11 mouse cellular contexts compared by ENCODE assay signal in genomic region chr13:106894284-106894683, GRCm38 (mm10). TPM values are rescaled to one million over a fixed set of nuclear protein-coding genes. Genes with fewer than 3 reads are reported as not detected.
DNase-seq lines count a peak whose midpoint lies in the region; ATAC-seq and TF ChIP-seq lines count a peak whose summit lies in the region.
"Had no signal": no experiment of that assay in that cellular context is flagged by ENCODE, and none has a peak within 500 bp of the region (broad histone marks: within the 10 kb centered on the region; RNA-seq: fewer than 3 reads in every experiment).

No protein-coding gene starts in this region.

- H3K27ac ChIP-seq in liver, embryonic 14.5 days: peak overlapping the region; percentile 50

- H3K27me3 ChIP-seq in liver, embryonic 14.5 days (ENCODE audit: control insufficient read depth, insufficient read depth, low read length): no peaks in the 10 kb centered on the region

- DNase-seq in kidney, postnatal 4 days: peak; percentile 17 to 35
- no peak for DNase-seq in kidney, adult 11 months
- DNase-seq in NIH3T3 (ENCODE audit: low read depth): peak; percentile 33
- no peak for DNase-seq in liver, embryonic 14.5 days (ENCODE audit: low read depth in 3 of 3, low spot score in 3 of 3)
- DNase-seq in urinary bladder, postnatal 4 days (ENCODE audit: low spot score in 2 of 2): no peak
- no peak for DNase-seq in neural tube, embryonic 10.5 days (ENCODE audit: extremely low spot score, low spot score)
- DNase-seq in c-Kit-positive CD71-positive TER-119-positive erythroid progenitor cells, embryonic 14.5 days (ENCODE audit: low spot score): no peak
- DNase-seq: cerebellum, adult 11-12 months; gastrocnemius, postnatal 14 days; layer of hippocampus, postnatal 36 days had no signal

- H3K4me3 ChIP-seq in liver, embryonic 14.5 days (ENCODE audit: insufficient read depth in 1 of 2, low read depth in 2 of 2, low read length in 2 of 2): no peak overlapping the region

- peaks cover 29 to 30% of the 10 kb centered on the region in 2 experiments for H3K4me1 ChIP-seq in liver, embryonic 14.5 days (replicated peaks; ENCODE audit: control insufficient read depth in 2 of 2, insufficient read depth in 2 of 2, low read length in 1 of 2)

- peak; percentile 45 for ATAC-seq in CD4-positive, CD25-positive, alpha-beta regulatory T cell, adult 4 months
- ATAC-seq in liver, embryonic 14.5 days (ENCODE audit: insufficient read depth): no peak

- H3K36me3 ChIP-seq in liver, embryonic 14.5 days (replicated peaks; ENCODE audit: control insufficient read depth, insufficient read depth, low read depth): peaks cover 5% of the 10 kb centered on the region

- TF ChIP-seq CTCF in liver, embryonic 14.5 days (IDR thresholded peaks at IDR 0.05; ENCODE audit: low read depth): peak; percentile 82

- H3K4me2 ChIP-seq in liver, embryonic 14.5 days (ENCODE audit: low read depth): no peak overlapping the region

- H3K9me3 ChIP-seq in liver, embryonic 14.5 days (ENCODE audit: control insufficient read depth, low read length): no peaks in the 10 kb centered on the region

- TF ChIP-seq EP300 in liver, embryonic 14.5 days (IDR thresholded peaks at IDR 0.05; ENCODE audit: low read depth): no peak

- H3K9ac ChIP-seq in liver, embryonic 14.5 days (replicated peaks): no peak overlapping the region

- WGBS in liver, embryonic 14.5 days (ENCODE audit: insufficient replicate concordance): 91% methylated on average over 2 of the region's 2 CpGs

RNA-seq across cellular contexts. Expression of gene Ipo11, which starts 42.5 kb away (rescaled TPM):
- polyA plus RNA-seq in CD4-positive, CD25-positive, alpha-beta regulatory T cell, adult 4 months (2017; shearing (Covaris generic)): 10 to 100 TPM; 24.3 to 29.5 TPM
- 12.2 and 15.3 TPM in 2 replicates for polyA plus RNA-seq in liver, embryonic 14.5 days (2012; rRNA removed)
- polyA plus RNA-seq in liver, embryonic 14.5 days (2014; fragmentation: Nextera tagmentation; extraction: Ambion mirVana): 35.2 and 36.8 TPM in 2 replicates

RNA-seq across cellular contexts. Expression of gene Dimt1, which starts 52.6 kb away (rescaled TPM):
- polyA plus RNA-seq in CD4-positive, CD25-positive, alpha-beta regulatory T cell, adult 4 months (2017; shearing (Covaris generic)): 10 to 100 TPM; 27.8 to 30.3 TPM
- polyA plus RNA-seq in liver, embryonic 14.5 days (2012; rRNA removed): 7.6 and 9.2 TPM in 2 replicates
- polyA plus RNA-seq in liver, embryonic 14.5 days (2014; fragmentation: Nextera tagmentation; extraction: Ambion mirVana): 18.6 and 19.5 TPM in 2 replicates

Comparison
In these comparisons a context has a peak if more than half of its experiments do, and no peak if none do; other contexts are left out.
1. DNase-seq: peak in kidney, postnatal 4 days (2 of 2) and NIH3T3 (single experiment); none in kidney, adult 11 months (single experiment), liver, embryonic 14.5 days (0 of 3), urinary bladder, postnatal 4 days (0 of 2), neural tube, embryonic 10.5 days (single experiment) and c-Kit-positive CD71-positive TER-119-positive erythroid progenitor cells, embryonic 14.5 days (single experiment).